Mouse (Mus musculus) left cerebral cortex, adult 9 months (tissue): ENCODE results near the gene Slc10a6.

Experiments used
- DNase-seq, 2 experiments: peaks; one replicate each; pipeline ENCODE4 v3.0.0; 2022; ENCODE audit warnings: low spot score in 2 of 2

Gene Slc10a6

DNA sequence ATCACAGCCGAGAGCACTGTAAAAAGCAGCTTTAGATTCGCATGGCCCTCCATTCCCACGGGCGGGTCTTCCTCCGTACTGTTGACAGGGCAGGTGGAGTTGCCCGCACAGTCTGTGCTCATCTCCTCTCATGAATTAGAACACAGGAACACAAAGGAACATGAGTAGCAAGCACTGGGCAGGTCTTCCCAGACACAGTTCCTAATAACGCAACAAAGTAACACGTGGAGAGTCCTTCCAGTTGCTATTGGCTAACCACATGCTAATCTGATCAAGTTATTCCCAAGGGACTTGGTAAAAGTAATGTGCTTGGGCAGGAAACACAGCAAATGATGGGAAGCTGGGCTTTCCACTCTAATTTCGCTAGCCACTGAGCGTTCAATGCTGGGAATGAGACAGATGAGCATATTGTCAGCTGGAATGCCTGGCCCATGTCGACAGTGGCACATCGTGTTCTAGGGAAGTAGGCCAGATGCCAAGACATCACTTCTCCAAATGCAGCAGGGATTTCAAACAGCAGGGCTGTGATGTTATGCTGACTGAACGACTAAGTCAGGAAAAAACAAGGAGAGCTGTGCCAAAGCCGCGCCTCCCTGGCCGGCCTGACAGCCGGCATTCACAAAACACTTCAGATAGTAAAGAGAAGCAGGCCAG, at the start of gene Slc10a6:
TSS of gene Slc10a6 (minus strand) at position 293 of the 654 bp plus-strand sequence.
- peak; percentile 7 to 52 for DNase-seq

DNA sequence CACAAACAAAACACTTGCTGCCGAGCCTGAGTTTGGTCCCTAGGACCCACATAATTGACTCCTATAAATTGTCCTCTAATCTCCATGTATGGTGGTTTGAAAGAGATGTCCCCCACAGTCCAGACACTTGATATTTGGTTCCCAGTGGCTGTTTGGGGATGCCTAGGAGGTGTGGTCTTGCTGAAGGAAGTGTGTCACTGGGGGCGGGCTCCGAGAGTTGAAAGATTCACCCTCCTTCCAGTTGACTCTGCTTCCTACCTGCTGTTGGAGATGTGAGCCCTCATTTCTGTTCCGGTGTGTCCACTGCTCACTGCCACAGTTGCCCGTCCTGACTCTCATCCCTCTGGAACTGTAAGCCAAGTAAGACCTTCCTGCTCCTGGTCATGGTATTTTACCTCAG, 49.8 kb upstream of the Slc10a6 start:
- DNase-seq = no peak

DNA sequence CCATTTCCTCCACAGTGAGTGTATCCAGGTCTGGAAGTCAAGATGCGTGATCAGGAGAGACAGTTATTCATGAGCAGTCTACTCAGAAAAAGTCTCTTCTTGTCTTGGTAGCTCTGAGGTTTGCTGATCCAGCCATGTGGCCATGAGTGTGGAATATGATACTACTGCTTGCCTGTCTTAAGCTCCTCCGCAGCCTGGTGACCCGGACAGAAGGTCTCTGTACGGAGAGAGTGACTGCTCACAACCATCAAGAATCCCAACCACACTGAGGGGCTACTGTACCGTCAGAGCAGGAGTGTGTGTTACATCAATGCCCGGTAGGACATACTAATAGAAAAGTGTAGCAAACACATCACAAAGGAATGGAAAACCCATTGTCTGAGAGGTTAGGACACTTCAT, 48.7 kb upstream of the Slc10a6 start:
- no peak for DNase-seq

DNA sequence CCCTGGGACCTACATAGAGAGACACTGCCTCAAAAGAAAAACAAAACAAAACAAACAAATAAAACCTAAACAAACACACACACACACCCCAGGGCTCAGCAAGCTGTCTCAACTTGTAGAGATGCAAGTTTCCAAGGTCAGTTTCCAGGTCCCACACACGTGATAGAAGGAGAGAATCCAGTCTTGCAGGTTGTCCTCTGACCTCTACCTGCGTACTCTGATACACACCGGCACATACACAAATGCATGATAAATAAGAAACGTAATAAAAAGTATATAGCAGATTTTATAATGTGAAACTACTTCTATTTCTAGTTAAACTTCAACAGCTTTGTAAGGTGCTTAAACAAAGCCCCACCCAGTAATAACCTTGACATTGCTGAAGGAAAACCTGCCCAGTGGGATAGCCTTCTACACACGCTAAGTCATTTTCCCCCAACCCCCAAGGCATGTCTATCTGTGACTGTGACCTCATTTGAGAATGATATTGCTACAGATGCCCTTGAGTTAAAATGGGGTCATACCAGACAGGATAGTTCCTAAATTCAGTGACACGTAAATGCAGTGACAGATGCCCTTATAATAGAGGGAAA, 47.2 kb upstream of the Slc10a6 start:
- no peak for DNase-seq

DNA sequence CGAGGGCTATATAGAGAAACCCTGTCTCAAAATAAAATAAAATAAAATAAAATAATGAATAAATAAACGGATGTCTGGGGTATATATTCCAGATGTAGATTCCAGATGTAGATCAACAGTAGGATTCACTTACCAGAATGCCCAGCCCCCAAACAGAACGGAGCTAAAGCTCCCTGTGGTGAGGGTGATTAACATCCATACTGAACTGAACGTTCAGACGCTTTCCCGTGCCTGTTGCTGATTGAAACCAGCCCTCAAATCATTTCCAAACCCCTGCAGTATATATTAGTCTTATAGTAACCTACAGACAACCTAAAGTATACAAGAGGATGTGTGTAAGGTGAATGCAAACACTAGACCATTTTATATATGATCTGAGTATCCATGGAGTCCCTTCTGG, 45.3 kb upstream of the Slc10a6 start:
- no peak for DNase-seq

DNA sequence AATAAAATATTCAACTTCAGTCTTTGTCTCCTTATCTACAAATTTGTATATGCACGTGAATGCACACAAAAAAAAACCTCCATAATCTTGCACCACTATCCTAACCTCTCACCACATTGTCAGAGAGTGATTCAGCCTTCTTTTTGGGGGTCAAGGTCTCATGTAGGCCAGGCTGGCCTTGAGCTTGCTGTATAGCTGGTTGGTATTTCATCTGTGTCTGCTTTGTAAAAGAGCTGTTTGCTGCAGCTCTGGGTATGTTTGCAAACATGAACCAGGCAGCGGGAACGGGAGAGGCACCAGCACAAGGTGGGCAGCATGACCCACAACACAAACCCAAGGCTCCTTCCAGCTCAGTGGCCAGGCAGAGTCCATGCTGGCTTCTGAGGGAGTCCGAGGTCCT, 44.4 kb upstream of the Slc10a6 start:
- no peak for DNase-seq

DNA sequence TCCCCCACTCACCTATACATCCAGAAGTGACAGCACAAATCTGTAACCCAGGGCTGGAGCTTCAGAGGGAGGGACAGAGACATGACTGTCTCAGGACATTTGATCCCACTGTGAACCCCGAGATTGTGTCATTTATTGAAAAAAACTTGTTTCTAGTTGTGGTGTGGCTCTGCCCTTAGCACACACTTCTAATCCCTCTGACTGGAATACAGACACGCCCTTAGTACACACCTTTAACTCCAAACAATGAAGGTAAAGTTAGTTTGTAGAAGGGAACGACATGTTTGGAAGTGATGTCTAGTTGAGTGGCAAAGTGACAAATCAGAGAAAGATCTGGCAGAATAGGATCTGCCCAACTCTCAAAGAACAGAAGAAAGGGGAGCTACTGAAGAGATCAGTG, 42.7 kb upstream of the Slc10a6 start:
- DNase-seq = no peak

DNA sequence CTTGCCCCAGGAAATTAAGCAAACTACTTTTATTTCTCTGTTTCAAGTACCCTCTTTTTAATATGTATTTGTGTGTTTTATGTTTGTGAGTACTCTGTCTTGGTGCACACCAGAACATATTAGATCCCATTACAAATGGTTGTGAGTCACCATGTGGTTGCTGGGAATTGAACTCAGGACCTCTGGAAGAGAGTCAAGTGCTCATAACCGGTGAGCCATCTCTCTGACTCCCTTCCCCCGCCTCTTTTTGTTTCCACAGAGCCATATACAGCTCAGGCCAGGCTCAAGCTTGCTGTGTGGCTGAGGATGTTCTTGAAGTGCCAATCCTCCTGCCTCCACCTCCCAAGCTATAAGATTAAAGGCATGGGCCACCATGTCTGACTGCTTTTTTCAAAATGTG, 36.7 kb upstream of the Slc10a6 start:
- no peak for DNase-seq

DNA sequence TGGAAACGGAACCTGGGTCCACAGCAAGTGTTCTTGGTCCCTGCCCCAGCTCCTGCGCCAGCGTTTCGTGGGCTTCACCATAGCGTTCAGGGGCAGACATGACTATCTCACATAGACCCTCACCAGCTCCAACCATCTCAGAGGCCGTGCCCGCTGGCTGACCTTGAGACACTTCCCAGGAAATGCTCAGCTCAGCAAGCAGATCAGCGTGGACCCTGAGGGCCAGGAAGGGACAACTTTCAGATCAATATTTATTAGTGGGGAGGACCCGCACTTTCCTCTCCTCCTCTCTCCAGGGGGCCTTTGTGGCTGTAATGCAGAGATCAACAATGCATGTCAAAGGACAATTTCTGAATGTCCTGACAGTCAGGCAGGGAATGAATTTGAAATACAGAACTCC, 35.7 kb upstream of the Slc10a6 start:
- DNase-seq = no peak

DNA sequence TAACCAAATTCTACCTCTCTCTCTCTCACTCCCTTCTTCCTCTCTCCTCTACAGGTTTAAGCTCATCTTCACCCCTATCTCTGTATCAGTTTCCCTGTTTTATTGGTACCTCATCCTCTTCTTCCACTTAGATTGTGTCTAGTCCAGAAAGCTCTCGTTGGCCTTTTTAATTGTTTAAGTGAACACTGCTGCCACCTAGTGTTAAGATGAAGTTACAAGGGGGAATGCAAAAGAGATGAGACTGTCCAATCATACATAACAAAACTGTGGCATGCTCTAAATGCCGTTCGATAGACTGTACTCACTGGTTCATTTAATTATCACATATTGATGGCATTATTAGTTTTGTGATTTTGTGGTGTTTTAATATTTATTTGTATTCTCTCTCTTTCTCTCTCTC, 30.4 kb upstream of the Slc10a6 start:
- peak in 1 of 2 experiments; percentile 19 for DNase-seq

DNA sequence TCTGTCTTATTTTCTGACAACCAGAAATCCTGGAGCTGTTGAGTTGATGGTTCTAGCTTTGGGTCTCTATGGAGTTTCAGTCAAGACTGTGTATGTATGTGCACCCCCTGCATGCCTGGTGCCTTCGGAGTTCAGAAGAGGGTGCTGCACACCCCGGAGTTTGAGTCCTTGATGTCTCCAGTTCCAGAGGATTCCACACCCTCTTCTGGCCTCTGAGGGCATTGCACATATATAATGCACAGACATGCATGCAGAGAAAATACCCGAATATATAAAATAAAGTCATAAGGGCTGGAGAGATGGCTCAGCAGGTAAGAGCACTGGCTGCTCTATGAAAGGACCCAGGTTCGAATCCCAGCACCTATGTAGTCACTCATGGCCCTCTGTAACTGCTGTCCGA, 29.7 kb upstream of the Slc10a6 start:
- DNase-seq = no peak

DNA sequence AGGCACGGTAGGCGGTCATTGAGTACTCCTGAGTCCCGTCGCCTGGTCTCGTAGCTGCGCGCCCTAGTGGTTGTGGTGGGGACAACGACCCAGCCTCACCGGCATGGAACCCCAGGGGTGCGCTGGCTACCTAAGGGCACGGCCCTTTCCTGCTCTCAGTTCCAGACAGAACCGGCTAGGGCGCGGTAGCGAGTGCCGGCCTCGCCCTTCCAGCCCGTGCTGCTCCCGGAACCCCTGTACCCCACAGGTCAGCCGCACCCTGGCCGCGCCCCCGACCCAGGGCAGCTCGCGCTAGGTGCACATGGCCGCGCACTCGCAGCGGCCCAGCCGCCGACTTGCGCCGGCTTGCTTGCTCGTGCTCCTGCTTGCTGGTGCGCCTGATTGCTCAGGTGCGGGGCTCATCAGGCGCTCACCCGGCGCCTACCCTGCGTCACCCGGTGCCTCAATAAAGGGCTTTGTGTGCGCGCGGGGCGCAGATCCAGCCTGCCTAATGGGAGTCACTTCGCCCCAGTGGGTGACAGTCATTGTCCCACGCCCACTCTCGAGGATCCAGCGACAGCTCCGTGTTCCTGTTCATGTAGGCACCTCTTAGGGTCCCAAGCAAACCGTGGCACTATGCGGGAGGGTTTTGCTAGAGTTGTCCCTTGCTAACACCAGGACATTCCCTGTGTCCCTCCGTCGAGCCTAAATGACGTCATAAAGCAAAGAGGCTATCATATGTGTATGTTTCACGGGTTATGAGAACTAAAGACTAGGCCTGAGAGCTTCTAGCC, 26.3 kb upstream of the Slc10a6 start, which contains the start of gene 1700016H13Rik:
TSS of gene 1700016H13Rik (minus strand) at position 665 of the 773 bp plus-strand sequence.
- DNase-seq = peak in 1 of 2 experiments; percentile 54

DNA sequence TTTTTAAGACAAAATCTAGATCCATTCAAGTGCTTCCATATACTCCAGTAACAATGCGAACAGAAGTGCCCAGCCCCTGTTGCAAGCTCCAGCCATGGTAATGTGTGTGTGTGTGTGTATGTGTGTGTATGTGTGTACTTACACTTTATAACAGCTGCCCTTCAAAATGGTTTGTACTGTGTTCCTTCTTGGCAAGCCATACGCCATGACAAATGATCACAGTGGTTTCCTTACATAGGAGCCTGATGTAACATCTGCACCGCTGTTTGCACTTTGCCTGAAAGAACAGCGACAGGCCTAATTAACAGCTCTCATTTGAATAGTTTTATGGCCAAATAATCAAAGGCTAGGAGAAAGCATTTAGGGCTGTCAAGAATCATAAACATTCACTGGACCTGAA, 25.6 kb upstream of the Slc10a6 start:
- DNase-seq = no peak

DNA sequence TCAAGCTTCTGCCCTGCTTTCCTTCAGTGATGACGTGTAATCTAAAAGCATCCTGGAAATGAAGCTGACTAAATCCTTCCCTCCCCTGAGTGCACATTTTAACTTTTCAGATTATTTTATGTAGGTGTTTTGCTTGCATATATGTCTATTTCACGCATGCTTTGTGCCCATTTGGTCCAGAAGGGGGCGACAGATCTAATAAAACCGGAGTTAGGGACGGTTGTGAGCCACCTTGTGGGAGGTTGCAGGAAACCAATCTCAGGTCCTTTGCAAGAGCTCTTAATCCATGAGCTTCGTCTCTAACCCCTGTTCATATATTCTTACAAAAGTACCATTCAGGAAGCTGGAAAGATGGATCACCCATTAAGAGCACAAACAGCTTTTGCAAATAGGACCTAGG, 25.0 kb upstream of the Slc10a6 start:
- DNase-seq = peak in 1 of 2 experiments; percentile 14

DNA sequence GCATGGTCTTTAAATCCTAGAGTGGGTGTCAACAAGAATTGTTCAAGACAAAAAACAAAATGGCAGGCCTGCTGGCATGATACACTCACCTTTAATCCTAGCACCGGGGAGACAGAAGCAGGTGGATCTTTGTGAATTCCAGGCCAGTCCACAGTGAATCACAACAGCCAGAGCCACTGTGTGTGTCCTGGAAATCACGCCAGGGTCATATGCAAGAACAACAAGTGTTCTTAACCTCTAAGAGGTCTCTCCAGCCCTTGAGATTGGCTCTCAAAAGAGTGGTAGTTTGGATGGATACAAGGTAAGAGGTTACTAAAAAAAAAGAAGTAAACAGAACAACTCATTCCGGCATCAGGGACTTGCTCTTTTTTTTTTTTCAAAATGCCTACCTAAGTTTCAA, 18.1 kb upstream of the Slc10a6 start:
- DNase-seq = no peak

DNA sequence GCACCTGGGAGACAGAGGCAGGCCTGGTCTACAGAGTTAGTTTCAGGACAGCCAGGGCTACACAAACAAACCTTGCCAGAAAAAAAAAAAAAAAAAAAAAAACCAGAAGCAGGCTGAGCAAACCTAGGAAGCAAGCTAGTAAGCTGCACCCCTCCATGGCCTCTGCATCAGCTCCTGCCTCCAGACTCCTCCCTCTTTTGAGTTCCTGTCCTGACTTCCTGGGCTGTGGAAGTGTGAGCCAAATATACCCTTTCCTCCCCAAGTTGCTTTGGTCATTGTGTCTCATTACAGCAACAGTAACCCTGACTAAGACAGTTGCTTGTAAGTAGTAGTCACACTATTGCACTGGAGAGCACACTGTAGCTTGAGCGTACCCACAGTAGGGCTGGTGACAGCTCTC, 15.0 kb upstream of the Slc10a6 start:
- no peak for DNase-seq

DNA sequence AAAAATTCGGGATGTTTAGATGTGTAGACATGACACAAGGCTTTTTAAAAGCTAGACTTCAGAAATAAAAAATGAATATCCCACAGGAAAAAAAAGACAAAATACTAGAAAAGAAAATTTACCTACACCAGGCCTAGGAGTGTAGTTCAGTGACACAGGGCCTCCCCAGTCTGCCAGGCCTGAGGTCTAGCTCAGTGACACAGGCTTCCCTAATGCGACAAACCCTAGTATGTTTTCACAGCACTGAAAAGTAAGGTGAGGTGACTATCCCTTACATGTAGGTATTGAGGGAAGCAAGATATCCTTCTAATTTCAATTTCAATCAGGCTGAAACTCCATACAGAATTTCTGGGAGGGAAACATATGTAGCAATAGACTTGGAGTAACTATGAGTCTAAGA, 8.0 kb upstream of the Slc10a6 start:
- no peak for DNase-seq

DNA sequence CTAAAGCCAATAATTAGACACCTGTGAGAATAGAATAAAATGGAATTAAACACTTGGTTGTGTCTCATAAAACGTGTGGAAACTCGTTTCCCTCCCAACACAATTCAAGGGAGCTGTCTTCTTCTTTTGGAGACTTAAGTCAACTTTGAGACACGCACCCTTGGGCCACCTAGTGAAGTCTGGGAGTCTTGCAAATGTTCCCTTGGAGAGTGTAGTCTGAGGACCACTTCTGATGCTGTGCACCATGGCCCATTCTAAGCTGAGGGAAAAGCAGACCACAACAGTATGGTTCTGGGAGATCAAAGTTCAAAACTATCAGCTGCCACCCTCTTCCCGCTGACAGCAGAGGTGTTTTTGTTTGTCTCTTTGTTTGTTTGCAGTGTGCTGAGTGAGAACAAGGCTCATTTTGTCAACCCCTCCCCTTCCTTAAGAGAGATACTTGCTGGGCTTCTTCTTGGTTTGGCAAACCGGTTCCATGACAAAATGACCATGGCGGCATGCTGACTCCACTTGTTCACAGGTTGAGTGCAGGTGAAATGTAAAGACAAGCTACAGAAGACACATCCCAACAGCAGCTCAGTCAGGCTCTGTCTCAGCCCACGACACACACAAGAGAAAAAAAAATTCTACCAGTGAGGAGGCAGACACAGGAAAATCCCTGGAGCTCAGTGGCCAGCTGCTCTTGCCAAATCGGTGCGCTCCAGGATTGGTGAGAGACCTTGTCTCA, 814 bp upstream of the Slc10a6 start:
- no peak for DNase-seq

DNA sequence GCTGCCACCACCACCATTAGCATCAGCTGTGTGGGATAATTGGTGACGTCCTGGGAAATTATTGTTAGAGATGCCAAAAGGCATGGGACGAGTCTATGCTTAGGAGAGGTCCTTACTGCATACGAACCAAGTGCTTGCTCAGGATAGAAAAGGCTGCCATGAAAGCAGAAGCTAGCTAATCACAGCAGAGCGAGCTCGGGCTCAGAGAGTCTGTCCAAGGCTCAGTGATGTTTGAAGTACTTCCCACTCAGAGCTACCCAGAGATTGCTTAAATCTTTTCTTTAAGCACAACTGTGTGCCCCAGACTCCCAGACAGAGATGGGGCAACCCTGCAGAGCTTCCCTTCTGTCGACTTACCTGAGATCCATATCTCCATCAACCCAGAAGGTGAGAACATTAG, 704 bp downstream of the Slc10a6 start:
- DNase-seq = no peak

DNA sequence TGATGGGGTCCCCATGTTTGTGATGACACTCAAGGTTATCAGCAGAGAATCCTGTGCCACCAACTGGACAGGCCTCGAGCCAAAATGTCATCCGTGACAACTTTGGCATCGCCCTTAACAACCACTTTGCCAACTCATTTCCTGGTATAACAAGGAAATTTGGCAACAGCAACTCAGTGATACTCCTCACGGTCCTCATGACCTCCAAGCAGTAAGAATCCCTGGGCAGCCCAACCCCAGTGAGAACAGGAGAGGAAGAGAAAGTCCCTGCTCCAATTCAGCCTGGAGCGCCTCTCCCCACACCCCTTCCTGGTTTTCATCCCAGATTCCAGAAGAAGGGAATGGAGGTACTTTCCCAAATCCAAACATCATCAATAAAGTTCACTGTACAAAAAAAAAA, 4.4 kb downstream of the Slc10a6 start:
- no peak for DNase-seq

DNA sequence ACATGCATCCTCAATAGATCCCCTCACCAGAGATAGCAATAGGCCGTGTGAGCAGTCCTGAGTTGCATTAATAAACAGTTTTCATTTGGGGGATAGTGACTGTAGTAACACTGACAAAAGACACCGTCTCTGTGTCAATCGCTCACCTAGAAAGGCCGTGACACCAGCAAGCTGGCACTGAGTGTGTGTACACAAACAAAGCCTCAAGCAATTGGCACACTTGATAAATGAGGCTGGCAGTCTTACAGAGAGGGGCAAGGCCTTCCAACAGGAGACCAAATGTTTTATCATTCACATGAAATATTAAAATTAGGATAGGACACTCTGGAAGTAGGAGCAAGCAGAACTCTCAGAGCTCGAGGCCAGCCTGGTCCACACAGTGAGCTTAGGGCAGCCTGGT, 6.9 kb downstream of the Slc10a6 start:
- DNase-seq = no peak

DNA sequence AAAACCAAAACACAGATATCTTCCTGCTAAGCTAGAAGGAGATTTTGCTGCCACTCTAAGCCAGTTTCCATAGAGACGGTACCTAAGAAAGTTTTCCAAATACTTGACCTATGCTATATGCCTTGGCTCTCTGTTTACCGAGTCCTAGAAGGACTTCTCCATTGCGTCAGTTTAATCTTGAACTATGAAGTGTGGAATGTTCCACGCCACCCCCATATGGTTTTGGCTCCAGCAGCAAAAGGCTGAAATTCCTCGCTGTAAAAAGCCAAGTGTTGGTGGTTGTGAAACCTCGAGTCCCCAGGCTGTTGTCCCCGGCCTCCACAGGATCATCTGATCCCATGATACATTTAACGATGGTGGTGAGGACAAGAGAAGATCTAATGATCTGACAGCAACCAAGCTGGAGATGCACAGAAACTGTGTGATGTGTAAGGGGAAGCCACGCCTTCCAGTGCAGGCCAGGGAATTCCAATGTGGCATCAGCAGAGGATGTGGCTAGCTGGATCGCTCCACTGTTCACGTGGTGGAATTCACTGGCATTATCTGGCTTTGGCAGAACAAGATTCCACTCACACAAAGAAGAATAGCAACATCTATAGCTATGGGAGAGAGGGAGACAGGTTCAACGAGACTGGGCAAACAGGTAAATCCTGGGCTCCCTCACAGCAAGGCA, 8.8 kb downstream of the Slc10a6 start:
- no peak for DNase-seq
